Mouse (Mus musculus): ENCODE measurements around the gene Limk2.

Gene Limk2

GRCm38 (mm10) chr11:3412111-3412510 is 3.1 kb upstream of the Limk2 start:
- DNase-seq (ENCODE audit: low spot score in 2 of 2): no peak

GRCm38 (mm10) chr11:3408131-3408996 is 625 bp downstream of the Limk2 start:
- no peak for DNase-seq (ENCODE audit: low spot score in 2 of 2)

GRCm38 (mm10) chr11:3404287-3405047 is 4.5 kb downstream of the Limk2 start:
- peak in 1 of 2 experiments; percentile 41 for DNase-seq (ENCODE audit: low spot score in 2 of 2)

- DNase-seq (ENCODE audit: low spot score in 2 of 2): no peak
These were observed 6.0 kb downstream of the Limk2 start for GRCm38 (mm10) chr11:3403024-3403423.

GRCm38 (mm10) chr11:3398318-3398717 is 10.7 kb downstream of the Limk2 start:
- DNase-seq (ENCODE audit: low spot score in 2 of 2): no peak

- DNase-seq (ENCODE audit: low spot score in 2 of 2): no peak
These were observed 12.4 kb downstream of the Limk2 start for GRCm38 (mm10) chr11:3396562-3396961.

GRCm38 (mm10) chr11:3396091-3396490 is 12.9 kb downstream of the Limk2 start:
- DNase-seq (ENCODE audit: low spot score in 2 of 2): no peak

GRCm38 (mm10) chr11:3394520-3394919 is 14.5 kb downstream of the Limk2 start:
- DNase-seq (ENCODE audit: low spot score in 2 of 2): no peak

- DNase-seq (ENCODE audit: low spot score in 2 of 2): no peak
These were observed 16.5 kb downstream of the Limk2 start for GRCm38 (mm10) chr11:3392526-3392925.

- DNase-seq (ENCODE audit: low spot score in 2 of 2): no peak
These were observed 18.2 kb downstream of the Limk2 start for GRCm38 (mm10) chr11:3390789-3391188.

- DNase-seq (ENCODE audit: low spot score in 2 of 2): no peak
These were observed 19.0 kb downstream of the Limk2 start for GRCm38 (mm10) chr11:3389996-3390395.

- DNase-seq (ENCODE audit: low spot score in 2 of 2): no peak
These were observed 21.4 kb downstream of the Limk2 start for GRCm38 (mm10) chr11:3387482-3388196.

- peak; percentile 62 to 76 for DNase-seq (ENCODE audit: low spot score in 2 of 2)
These were observed 22.0 kb downstream of the Limk2 start for GRCm38 (mm10) chr11:3386941-3387368.

GRCm38 (mm10) chr11:3382602-3383594 is 26.1 kb downstream of the Limk2 start:
- no peak for DNase-seq (ENCODE audit: low spot score in 2 of 2)

GRCm38 (mm10) chr11:3381148-3381814 is 27.7 kb downstream of the Limk2 start:
- no peak for DNase-seq (ENCODE audit: low spot score in 2 of 2)

GRCm38 (mm10) chr11:3379427-3379826 is 29.6 kb downstream of the Limk2 start:
- no peak for DNase-seq (ENCODE audit: low spot score in 2 of 2)

GRCm38 (mm10) chr11:3374741-3375140 is 34.2 kb downstream of the Limk2 start:
- no peak for DNase-seq (ENCODE audit: low spot score in 2 of 2)

GRCm38 (mm10) chr11:3374293-3374645 is 34.7 kb downstream of the Limk2 start:
- no peak for DNase-seq (ENCODE audit: low spot score in 2 of 2)

- DNase-seq (ENCODE audit: low spot score in 2 of 2): no peak
These were observed 35.2 kb downstream of the Limk2 start for GRCm38 (mm10) chr11:3373591-3374292.

Data from right cerebral cortex, postnatal 36 days (tissue).